Mouse (Mus musculus) cerebellum, postnatal 14 days (tissue): ENCODE data around the gene Otp.

ENCODE experiments used
- DNase-seq, 2 experiments: peaks; one replicate each; pipeline ENCODE4 v3.0.0; 2021; ENCODE audit warnings: mixed read lengths in 2 of 2

The Otp gene

GRCm38 (mm10) chr13:94874039-94874425 lies 1.4 kb upstream of the Otp start:
- peak in 1 of 2 experiments; percentile 33 for DNase-seq

GRCm38 (mm10) chr13:94874656-94875395 lies 576 bp upstream of the Otp start:
- peak in 1 of 2 experiments; percentile 27 for DNase-seq

GRCm38 (mm10) chr13:94876286-94877210 lies 1.1 kb downstream of the Otp start:
- DNase-seq = peak; percentile 23 to 55

GRCm38 (mm10) chr13:94877211-94877590 lies 1.8 kb downstream of the Otp start:
- no peak for DNase-seq

- peak in 1 of 2 experiments; percentile 46 for DNase-seq
Measured at GRCm38 (mm10) chr13:94877991-94878745, 2.8 kb downstream of the Otp start.

- DNase-seq = peak in 1 of 2 experiments; percentile 19
Measured at GRCm38 (mm10) chr13:94881201-94881600, 5.8 kb downstream of the Otp start.

- peak in 1 of 2 experiments; percentile 23 for DNase-seq
Measured at GRCm38 (mm10) chr13:94882221-94882620, 6.8 kb downstream of the Otp start.

GRCm38 (mm10) chr13:94882711-94883145 lies 7.3 kb downstream of the Otp start:
- no peak for DNase-seq

- DNase-seq = peak; percentile 69 to 71
Measured at GRCm38 (mm10) chr13:94883163-94883965, 8.0 kb downstream of the Otp start.

GRCm38 (mm10) chr13:94883966-94884960 lies 8.9 kb downstream of the Otp start:
- DNase-seq = peak; percentile 29 to 50

GRCm38 (mm10) chr13:94885291-94886235 lies 10.2 kb downstream of the Otp start:
- DNase-seq = peak; percentile 36 to 39

GRCm38 (mm10) chr13:94907841-94908240 lies 32.4 kb downstream of the Otp start:
- DNase-seq = no peak

- no peak for DNase-seq
Measured at GRCm38 (mm10) chr13:94912961-94913360, 37.6 kb downstream of the Otp start.

GRCm38 (mm10) chr13:94915654-94916053 lies 40.3 kb downstream of the Otp start:
- DNase-seq = no peak

- DNase-seq = no peak
Measured at GRCm38 (mm10) chr13:94928086-94928485, 52.7 kb downstream of the Otp start.
